Mouse (Mus musculus) spleen, adult 2 months (tissue): ENCODE data around the gene Stra8.

ENCODE experiments used
- CTCF ChIP-seq: fragments of 200-500 bp; IDR thresholded peaks from 2 replicates; pipeline ENCODE4 v1.5.1; 2011; ENCODE audit warnings: mild to moderate bottlenecking, inconsistent platforms; ENCODE audit not compliant: insufficient read depth, insufficient read length, insufficient replicate concordance; ENCODE audit errors: extremely low read depth
- POLR2A ChIP-seq: fragments of 200-500 bp; IDR thresholded peaks from 2 replicates; pipeline ENCODE4 v1.6.1; 2011; ENCODE audit warnings: low read depth, low read length, inconsistent platforms

DNA sequence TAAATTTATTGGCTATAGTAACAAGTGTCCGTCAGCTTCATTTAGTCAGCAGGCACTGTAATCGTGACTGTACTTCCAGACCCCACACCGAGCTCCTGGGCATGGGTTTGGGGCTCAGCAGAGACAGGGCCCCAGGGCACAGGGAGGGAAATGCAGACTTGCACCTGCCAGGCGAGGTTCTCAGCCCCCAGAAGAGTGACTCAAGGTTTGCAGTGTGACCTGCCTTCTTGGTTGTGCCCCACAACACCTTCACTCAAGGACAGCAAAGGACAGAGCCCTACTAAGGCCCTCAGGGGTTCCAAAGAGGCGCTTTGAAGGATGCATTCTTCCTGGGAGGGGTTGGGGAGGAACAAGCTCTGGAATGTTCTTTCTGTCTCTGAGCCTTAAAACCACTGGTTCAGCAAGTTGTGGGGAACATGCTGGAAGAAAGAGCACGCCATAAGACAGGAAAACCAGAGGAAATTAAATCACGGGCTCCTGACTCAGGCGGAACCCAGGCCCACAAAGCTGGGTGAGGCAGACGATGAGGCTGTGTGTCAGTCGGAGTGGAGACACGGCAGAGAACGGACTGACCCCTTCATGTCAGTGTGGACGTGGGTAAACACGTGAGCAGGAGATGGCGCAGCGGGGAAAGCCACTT is 40.7 kb upstream of the Stra8 start:
- TF ChIP-seq CTCF = no peak
- no peak for TF ChIP-seq POLR2A
